Mouse (Mus musculus) cerebellum, adult 2 months (tissue): ENCODE data around the gene Slco1c1.

Experiments
- CTCF ChIP-seq: fragments of 200-500 bp; IDR thresholded peaks from 2 replicates; pipeline ENCODE4 v1.5.1; 2011; ENCODE audit warnings: low read depth, mild to moderate bottlenecking, control low read depth, low read length, moderate library complexity, borderline replicate concordance; ENCODE audit not compliant: insufficient read depth
- POLR2A ChIP-seq: fragments of 200-500 bp; IDR thresholded peaks from 2 replicates; pipeline ENCODE4 v1.6.1; 2011; ENCODE audit warnings: low read length, control low read depth, borderline replicate concordance; ENCODE audit not compliant: insufficient read depth

GRCm38 (mm10) chr6:141615348-141615747 is 91.2 kb downstream of the Slco1c1 start:
- TF ChIP-seq POLR2A (no peak), CTCF (no peak)
